Mouse (Mus musculus) right cerebral cortex, postnatal 10 days (tissue): ENCODE results near the gene Tubg2.

Experiments
- DNase-seq, 2 experiments: peaks; one replicate each; pipeline ENCODE4 v3.0.0; 2021; ENCODE audit warnings: low spot score in 2 of 2

Gene Tubg2

GRCm38 (mm10) chr11:101178061-101179058 is 22.7 kb downstream of the Tubg2 start:
- no peak for DNase-seq

- no peak for DNase-seq
Measured at GRCm38 (mm10) chr11:101179306-101179705, 23.6 kb downstream of the Tubg2 start.

DNA sequence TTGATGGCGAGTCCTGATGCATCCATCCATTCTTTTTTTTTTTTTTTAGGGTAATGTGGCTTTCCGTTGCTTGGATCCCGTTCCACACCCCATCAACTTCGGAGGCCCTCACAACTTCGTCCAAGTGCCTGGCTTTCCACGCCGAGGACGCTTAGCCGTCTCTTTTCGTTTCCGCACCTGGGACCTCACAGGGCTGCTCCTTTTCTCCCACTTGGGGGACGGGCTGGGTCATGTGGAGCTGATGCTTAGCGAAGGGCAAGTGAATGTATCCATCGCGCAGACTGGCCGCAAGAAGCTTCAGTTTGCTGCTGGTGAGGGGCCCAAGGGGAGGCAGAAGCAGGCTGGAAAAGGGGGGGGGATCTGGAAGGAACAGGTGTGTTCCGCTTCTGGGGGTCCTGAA is 24.6 kb downstream of the Tubg2 start:
- no peak for DNase-seq

DNA sequence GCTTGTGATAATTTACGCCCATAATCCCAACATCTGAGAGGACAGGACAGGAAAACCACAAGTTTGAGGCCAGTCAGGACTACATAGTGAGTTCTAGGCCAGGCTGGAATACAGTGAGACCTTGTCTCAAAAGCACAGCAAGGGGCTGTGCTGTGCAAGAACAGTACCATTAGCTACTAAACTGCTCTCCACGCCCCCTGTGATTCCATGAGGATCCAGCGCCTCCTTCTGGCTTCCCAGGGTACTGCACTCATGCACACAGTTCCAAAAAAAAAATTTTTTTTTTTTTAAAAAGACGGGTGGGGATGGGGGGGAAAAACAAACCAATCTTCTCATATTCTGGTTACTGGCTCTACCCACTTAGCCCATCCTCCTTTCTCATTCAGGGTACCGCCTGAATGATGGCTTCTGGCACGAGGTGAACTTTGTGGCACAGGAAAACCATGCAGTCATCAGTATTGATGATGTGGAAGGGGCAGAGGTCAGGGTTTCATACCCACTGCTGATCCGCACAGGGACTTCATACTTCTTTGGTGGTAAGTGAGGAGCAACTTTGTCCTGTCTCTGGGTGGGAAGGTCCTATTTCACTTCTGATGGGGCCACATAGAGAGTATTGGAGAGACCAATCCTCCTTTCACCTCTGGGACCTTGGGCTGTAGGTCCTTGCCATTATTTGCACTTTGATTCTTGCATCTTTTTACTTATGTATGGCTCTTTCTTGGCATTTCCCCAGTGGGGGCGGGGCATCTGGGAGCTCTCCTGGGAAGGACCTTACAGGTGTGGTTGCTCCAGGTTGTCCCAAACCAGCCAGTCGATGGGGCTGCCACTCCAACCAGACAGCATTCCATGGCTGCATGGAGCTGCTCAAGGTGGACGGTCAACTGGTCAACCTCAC is 25.4 kb downstream of the Tubg2 start:
- peak in 1 of 2 experiments; percentile 76 for DNase-seq

- DNase-seq, result no peak
Measured at GRCm38 (mm10) chr11:101181961-101182360, 26.3 kb downstream of the Tubg2 start.

- no peak for DNase-seq
Measured at GRCm38 (mm10) chr11:101182771-101183517, 27.2 kb downstream of the Tubg2 start.

GRCm38 (mm10) chr11:101184984-101185383 is 29.3 kb downstream of the Tubg2 start:
- no peak for DNase-seq

- no peak for DNase-seq
Measured at GRCm38 (mm10) chr11:101185441-101185840, 29.7 kb downstream of the Tubg2 start.

- DNase-seq, result no peak
Measured at GRCm38 (mm10) chr11:101186526-101187247, 31.0 kb downstream of the Tubg2 start.

DNA sequence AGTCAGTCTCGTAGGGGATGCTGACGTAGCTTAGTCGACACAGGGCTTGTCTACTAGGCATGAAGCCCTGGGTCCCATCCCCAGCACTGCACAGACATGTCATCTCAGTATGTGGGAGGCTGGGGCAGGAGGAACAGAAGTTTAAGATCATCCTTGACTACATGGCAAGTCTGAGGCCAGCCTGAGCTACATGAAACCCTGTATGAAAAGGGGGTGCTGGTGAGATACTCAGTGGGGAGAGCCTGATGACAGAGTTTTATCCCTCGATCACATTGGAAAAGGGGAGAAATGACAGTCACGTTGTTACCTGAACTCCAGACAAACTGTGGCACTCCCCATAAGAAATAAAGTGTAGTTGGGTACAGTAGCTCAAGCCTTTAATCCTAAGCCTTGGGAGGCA is 31.8 kb downstream of the Tubg2 start:
- no peak for DNase-seq

- DNase-seq, result no peak
Measured at GRCm38 (mm10) chr11:101188166-101188805, 32.6 kb downstream of the Tubg2 start.

DNA sequence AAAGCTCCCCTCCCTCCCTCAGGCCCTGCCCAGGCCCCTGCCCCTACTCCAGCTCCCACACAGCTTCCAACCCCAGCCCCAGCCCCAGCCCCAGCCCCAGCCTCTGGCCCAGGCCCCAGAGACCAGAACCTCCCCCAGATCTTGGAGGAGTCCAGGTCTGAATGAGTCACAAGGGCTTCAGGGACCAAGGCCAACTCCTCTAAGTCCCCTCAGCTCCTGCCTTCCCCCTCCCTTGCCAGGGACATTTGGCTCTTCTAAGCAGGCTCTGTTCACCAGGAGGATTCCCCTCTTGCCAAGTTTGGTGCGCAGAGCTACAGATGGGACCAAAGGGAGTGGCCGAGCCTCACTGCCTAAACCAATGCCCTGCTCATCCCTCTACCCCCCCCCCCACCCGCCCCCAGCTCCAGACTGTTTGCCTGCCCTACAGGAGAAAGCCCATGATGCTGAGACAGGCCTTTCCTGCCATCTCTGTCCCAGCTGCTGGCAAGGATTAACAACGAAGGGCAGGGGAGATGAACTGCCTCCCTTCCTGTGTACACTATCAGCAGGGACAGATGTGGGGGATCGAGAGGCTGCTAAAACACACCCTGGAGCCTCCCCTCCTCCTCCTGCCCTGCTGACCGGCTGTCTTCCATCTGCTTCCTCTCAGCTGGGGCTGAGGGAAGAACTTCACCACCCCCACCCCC is 33.9 kb downstream of the Tubg2 start:
- DNase-seq, result peak; percentile 75 to 82

- DNase-seq, result no peak
Measured at GRCm38 (mm10) chr11:101190181-101190912, 34.6 kb downstream of the Tubg2 start.

DNA sequence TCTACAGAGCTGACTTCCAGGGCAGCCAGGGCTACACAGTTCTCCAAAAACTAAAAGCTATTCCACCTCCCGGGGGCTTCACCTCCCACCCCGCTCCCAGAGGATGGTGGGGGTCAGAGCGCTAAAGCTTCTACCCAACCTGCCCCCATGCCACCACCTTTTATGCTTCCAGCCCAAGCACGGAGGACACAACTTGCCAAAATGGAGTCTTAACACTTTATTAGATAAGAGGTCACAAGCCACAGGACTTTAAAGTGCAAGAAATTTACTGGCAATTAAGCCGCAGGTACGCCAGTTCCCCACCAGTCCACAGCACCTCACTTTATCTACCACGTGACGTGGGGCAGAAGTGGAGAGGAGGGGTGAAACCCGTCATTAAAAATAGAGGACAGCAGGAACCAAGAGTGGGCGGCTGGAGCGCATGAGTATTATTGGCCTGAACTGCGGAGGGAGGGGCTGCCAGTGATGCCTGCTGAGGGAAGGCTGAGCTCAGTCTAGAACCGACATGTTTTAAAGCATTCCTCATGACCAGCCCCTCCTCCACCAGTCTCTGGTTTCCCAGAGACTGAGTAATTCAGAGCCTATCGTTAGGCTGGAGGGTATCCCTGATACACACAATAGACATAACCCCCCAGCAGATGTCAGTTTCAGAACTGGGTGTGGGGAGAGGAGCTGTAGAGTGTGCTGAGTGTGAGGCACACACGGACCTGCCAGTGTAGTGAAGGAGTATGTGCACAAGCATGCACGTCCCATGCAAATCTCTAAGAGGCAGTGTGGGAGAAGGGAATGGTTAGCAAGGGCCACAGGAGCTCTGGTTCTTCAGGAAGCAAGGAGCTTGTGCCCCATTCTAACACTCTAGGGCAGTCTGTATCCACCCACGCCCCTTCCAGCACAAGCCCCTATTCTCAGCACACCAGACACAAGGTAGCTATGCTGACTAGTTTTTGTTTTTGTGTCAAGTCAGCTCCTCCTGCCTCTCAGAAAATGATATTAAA is 35.5 kb downstream of the Tubg2 start:
- DNase-seq, result peak in 1 of 2 experiments; percentile 33

GRCm38 (mm10) chr11:101191919-101192470 is 36.3 kb downstream of the Tubg2 start:
- no peak for DNase-seq

GRCm38 (mm10) chr11:101192646-101193045 is 36.9 kb downstream of the Tubg2 start:
- DNase-seq, result no peak

- DNase-seq, result no peak
Measured at GRCm38 (mm10) chr11:101193076-101193475, 37.4 kb downstream of the Tubg2 start.

GRCm38 (mm10) chr11:101194137-101194536 is 38.4 kb downstream of the Tubg2 start:
- DNase-seq, result no peak
